In the genomic region with DNA sequence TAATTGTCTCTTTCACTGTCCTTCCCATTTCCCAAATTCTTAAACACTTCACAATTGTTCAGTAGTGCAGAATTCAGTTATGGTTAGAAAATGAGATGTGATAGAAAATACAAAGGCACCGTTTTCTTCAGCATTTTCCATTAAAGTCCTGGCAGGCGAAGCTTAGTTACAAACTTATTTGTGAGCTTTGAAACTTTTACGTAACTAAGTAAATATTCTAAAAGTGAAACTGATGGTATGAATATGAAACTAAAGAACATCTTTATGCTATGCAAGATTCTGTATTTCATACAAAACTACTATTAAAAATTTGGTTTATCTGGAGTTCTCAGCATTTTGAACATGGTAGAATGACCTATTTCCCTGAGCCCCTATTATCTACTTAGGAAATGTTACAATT, we compare ENCODE assay signal across 14 mouse cellular contexts.
"Had no signal": no experiment of that assay in that cellular context is flagged by ENCODE, and none has a peak within 500 bp of the region (broad histone marks: within the 10 kb centered on the region; RNA-seq: fewer than 3 reads in every experiment).

No protein-coding gene starts in this region.

- DNase-seq: lung, adult 2 months; lung, postnatal 14 days; lung, postnatal 36 days; retina, postnatal 1 day; right cerebral cortex, adult 18-20 months; right cerebral cortex, postnatal 25 days; right cerebral cortex, postnatal 4 days; spleen, adult 18-20 months; thymus, adult 18-20 months; thymus, postnatal 14 days; thymus, postnatal 36 days had no signal

- ATAC-seq: lung, postnatal 0 days; midbrain, embryonic 13.5 days; midbrain, embryonic 15.5 days had no signal
